Mouse (Mus musculus): ENCODE data around the gene Smyd3. TPM values are rescaled to one million over a fixed set of nuclear protein-coding genes. Genes with fewer than 3 reads are reported as not detected.
"Not testable (repeated sequence)": the region's sequence is repeated elsewhere in the genome, so short reads cannot be mapped to it uniquely, and the experiment has no call there.

Gene Smyd3
- polyA plus RNA-seq, 1 experiment from 2014 or later, result 11.3 TPM

DNA sequence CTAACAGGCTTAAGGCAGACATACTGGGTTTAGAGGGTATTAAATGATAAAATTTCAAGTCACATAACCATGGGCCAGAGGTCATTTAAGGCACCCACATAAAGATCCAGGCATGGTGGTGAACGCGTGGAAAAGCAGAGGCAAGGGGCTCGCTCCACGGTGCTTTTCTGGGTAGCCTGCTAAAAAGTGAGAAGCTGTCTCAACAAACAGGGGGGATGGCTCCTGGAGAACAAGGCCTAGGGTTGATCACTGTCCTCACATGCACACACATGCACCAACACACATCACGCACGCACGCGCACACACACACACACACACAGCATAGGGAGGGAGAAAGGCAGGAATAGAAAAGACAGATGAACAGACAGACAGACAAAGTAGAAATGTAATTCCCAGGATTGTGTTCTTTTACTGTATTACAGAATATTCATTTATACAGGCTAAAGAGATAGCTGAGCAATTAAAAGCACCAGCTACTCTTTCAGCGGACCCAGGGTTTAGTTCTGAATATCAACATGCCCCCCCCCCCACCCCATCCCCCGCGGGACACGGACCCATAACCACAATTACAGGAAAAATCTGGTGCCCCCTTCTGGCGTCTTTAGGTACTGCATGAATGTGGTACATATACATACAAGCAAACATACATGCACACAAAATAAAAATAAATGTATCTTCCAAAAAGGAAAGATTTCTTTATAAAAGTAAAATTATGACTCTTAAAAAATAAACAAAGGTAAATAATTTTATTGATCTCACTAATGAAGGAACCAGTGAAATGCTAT is 215.2 kb downstream of the Smyd3 start:
- no peak for ATAC-seq
- peak; percentile 35 for TF ChIP-seq CTCF (IDR thresholded peaks at IDR 0.05; ENCODE audit: low read depth)
- Histone ChIP-seq H3K36me3 (ENCODE audit: control insufficient read depth, insufficient read depth) (no peaks in the 10 kb centered on the region), H3K9me3 (ENCODE audit: control insufficient read depth) (no peaks in the 10 kb centered on the region), H3K4me1 (replicated peaks; ENCODE audit: control insufficient read depth, insufficient read depth, low read length) (no peaks in the 10 kb centered on the region), H3K4me2 (replicated peaks; ENCODE audit: low read depth) (no peak overlapping the region), H3K27ac (ENCODE audit: low read depth, low read length) (no peak overlapping the region), H3K9ac (ENCODE audit: low read depth, low read length) (no peak overlapping the region), H3K27me3 (replicated peaks; ENCODE audit: control insufficient read depth, insufficient read depth, low read length) (no peaks in the 10 kb centered on the region), H3K4me3 (ENCODE audit: low read depth, low read length) (no peak overlapping the region)
- 90% methylated on average over 13 of the region's 13 CpGs for WGBS

- Histone ChIP-seq H3K9me3 (ENCODE audit: control insufficient read depth) (no peaks in the 10 kb centered on the region), H3K27me3 (replicated peaks; ENCODE audit: control insufficient read depth, insufficient read depth, low read length) (no peaks in the 10 kb centered on the region), H3K27ac (ENCODE audit: low read depth, low read length) (no peak overlapping the region), H3K4me1 (replicated peaks; ENCODE audit: control insufficient read depth, insufficient read depth, low read length) (no peaks in the 10 kb centered on the region), H3K4me3 (ENCODE audit: low read depth, low read length) (no peak overlapping the region), H3K9ac (ENCODE audit: low read depth, low read length) (no peak overlapping the region), H3K36me3 (ENCODE audit: control insufficient read depth, insufficient read depth) (no peaks in the 10 kb centered on the region), H3K4me2 (replicated peaks; ENCODE audit: low read depth) (no peak overlapping the region)
- 70% methylated on average over 6 of the region's 6 CpGs for WGBS
- no peak for TF ChIP-seq CTCF (IDR thresholded peaks at IDR 0.05; ENCODE audit: low read depth)
- no peak for ATAC-seq
Measured at GRCm38 (mm10) chr1:179295626-179296025, 222.2 kb downstream of the Smyd3 start.

DNA sequence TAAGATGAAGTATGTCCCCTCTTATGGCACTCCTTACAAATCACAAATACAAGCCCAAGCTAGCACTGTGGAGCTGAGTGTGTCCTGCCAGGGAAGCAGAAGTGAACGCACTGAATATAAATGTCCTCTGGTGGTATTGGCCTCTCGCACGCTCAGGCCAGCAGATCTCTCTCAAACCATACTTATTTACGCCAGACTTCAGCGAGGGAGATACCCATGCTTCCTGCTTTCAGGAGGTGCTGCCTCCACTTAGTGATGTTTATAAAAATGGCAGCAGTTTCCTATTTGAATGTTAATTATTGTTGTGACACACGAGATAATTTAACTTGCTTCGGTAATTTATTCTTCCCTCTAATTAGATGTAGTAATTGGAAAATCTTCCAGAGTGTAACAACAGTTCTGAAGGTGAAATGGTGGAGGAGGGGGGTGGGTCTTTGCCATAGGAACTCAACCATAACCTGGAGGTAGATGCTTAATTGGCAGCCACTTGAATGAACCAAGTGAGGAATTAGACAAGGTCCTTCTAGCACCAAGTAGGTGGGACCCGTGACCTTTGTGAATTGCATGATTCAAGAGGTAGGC is 224.0 kb downstream of the Smyd3 start:
- Histone ChIP-seq H3K27ac (ENCODE audit: low read depth, low read length) (no peak overlapping the region), H3K4me2 (replicated peaks; ENCODE audit: low read depth) (no peak overlapping the region), H3K9me3 (ENCODE audit: control insufficient read depth) (no peaks in the 10 kb centered on the region), H3K9ac (ENCODE audit: low read depth, low read length) (no peak overlapping the region), H3K4me1 (replicated peaks; ENCODE audit: control insufficient read depth, insufficient read depth, low read length) (no peaks in the 10 kb centered on the region), H3K4me3 (ENCODE audit: low read depth, low read length) (no peak overlapping the region), H3K36me3 (ENCODE audit: control insufficient read depth, insufficient read depth) (no peaks in the 10 kb centered on the region), H3K27me3 (replicated peaks; ENCODE audit: control insufficient read depth, insufficient read depth, low read length) (no peaks in the 10 kb centered on the region)
- no peak for TF ChIP-seq CTCF (IDR thresholded peaks at IDR 0.05; ENCODE audit: low read depth)
- no peak for ATAC-seq
- 87% methylated on average over 8 of the region's 8 CpGs for WGBS

GRCm38 (mm10) chr1:179290181-179290580 is 227.7 kb downstream of the Smyd3 start:
- not testable (repeated sequence) for ATAC-seq
- WGBS, result 86% methylated on average over 6 of the region's 6 CpGs

DNA sequence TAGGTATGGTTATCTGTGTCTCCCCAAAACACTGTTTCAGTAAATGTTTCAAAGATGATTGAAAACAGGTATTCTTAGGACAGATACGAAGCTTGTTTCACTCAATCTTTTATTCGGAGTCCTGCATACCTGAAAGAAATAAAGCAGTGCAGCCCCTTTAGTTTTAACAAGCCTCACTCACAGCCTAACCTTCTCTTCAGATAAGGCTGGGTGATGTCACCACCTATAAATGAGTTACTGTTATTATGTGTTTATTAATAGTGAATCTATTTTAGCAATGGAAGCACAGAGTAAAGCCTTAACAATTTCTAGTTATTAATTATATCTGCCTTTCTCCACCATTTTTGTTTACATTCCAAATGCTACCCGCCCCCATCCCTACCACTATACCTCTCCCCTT is 228.1 kb downstream of the Smyd3 start:
- 92% methylated on average over 3 of the region's 3 CpGs for WGBS
- H3K4me1 ChIP-seq (replicated peaks; ENCODE audit: control insufficient read depth, insufficient read depth, low read length), result no peaks in the 10 kb centered on the region
- no peaks in the 10 kb centered on the region for H3K9me3 ChIP-seq (ENCODE audit: control insufficient read depth)
- H3K4me3 ChIP-seq (ENCODE audit: low read depth, low read length), result no peak overlapping the region
- H3K27ac ChIP-seq (ENCODE audit: low read depth, low read length), result no peak overlapping the region
- no peak for ATAC-seq
- no peak for TF ChIP-seq CTCF (IDR thresholded peaks at IDR 0.05; ENCODE audit: low read depth)
- no peak overlapping the region for H3K4me2 ChIP-seq (replicated peaks; ENCODE audit: low read depth)
- H3K9ac ChIP-seq (ENCODE audit: low read depth, low read length), result no peak overlapping the region
- H3K27me3 ChIP-seq (replicated peaks; ENCODE audit: control insufficient read depth, insufficient read depth, low read length), result no peaks in the 10 kb centered on the region
- no peaks in the 10 kb centered on the region for H3K36me3 ChIP-seq (ENCODE audit: control insufficient read depth, insufficient read depth)

More at GRCm38 (mm10) chr1:179290181-179290580, 227.7 kb downstream of the Smyd3 start:
- not testable (repeated sequence) for H3K4me2 ChIP-seq (replicated peaks; ENCODE audit: low read depth); H3K9ac ChIP-seq (ENCODE audit: low read depth, low read length); H3K27ac ChIP-seq (ENCODE audit: low read depth, low read length); H3K9me3 ChIP-seq (ENCODE audit: control insufficient read depth); H3K4me3 ChIP-seq (ENCODE audit: low read depth, low read length); H3K27me3 ChIP-seq (replicated peaks; ENCODE audit: control insufficient read depth, insufficient read depth, low read length); H3K36me3 ChIP-seq (ENCODE audit: control insufficient read depth, insufficient read depth); H3K4me1 ChIP-seq (replicated peaks; ENCODE audit: control insufficient read depth, insufficient read depth, low read length)

GRCm38 (mm10) chr1:179286748-179287147 is 231.1 kb downstream of the Smyd3 start:
- Histone ChIP-seq H3K36me3 (ENCODE audit: control insufficient read depth, insufficient read depth) (no peaks in the 10 kb centered on the region), H3K9ac (ENCODE audit: low read depth, low read length) (no peak overlapping the region), H3K4me1 (replicated peaks; ENCODE audit: control insufficient read depth, insufficient read depth, low read length) (no peaks in the 10 kb centered on the region), H3K4me2 (replicated peaks; ENCODE audit: low read depth) (no peak overlapping the region), H3K9me3 (ENCODE audit: control insufficient read depth) (no peaks in the 10 kb centered on the region), H3K27me3 (replicated peaks; ENCODE audit: control insufficient read depth, insufficient read depth, low read length) (no peaks in the 10 kb centered on the region), H3K4me3 (ENCODE audit: low read depth, low read length) (no peak overlapping the region), H3K27ac (ENCODE audit: low read depth, low read length) (no peak overlapping the region)
- ATAC-seq, result no peak
- no peak for TF ChIP-seq CTCF (IDR thresholded peaks at IDR 0.05; ENCODE audit: low read depth)
- 87% methylated on average over 6 of the region's 6 CpGs for WGBS

All from intestine, postnatal 0 days (tissue).